Mouse (Mus musculus) heart, embryonic 15.5 days (tissue): ENCODE data around the gene Hoxb8. TPM values are rescaled to one million over a fixed set of nuclear protein-coding genes. Genes with fewer than 3 reads are reported as not detected.

Experiments
- ATAC-seq: fragments of 200-750 bp; cut with Nextera tagmentation; replicated peaks from 2 replicates; pipeline ENCODE4 v1.8.0; 2017; ENCODE audit warnings: low read depth, moderate TSS enrichment; ENCODE audit not compliant: insufficient number of reproducible peaks, insufficient read depth, low FRiP score
- H3K27ac ChIP-seq: fragments of 300-500 bp; sonication (generic); 2 replicates; pipeline ENCODE4 v1.5.1; 2015; ENCODE audit warnings: mild to moderate bottlenecking, inconsistent platforms
- H3K27me3 ChIP-seq: fragments of 300-500 bp; sonication (generic); 2 replicates; pipeline ENCODE4 v1.6.1; 2015; ENCODE audit warnings: inconsistent platforms
- H3K36me3 ChIP-seq: fragments of 300-500 bp; sonication (generic); 2 replicates; pipeline ENCODE4 v1.6.1; 2015; ENCODE audit warnings: mild to moderate bottlenecking, inconsistent platforms
- H3K4me1 ChIP-seq: fragments of 300-500 bp; sonication (generic); replicated peaks from 2 replicates; pipeline ENCODE4 v1.6.1; 2015; ENCODE audit warnings: inconsistent platforms
- H3K4me2 ChIP-seq: fragments of 300-500 bp; sonication (generic); 2 replicates; pipeline ENCODE4 v1.6.1; 2015; ENCODE audit warnings: inconsistent platforms, mild to moderate bottlenecking, moderate library complexity
- H3K4me3 ChIP-seq: fragments of 300-500 bp; sonication (generic); 2 replicates; pipeline ENCODE4 v1.5.1; 2015; ENCODE audit warnings: mild to moderate bottlenecking, inconsistent platforms
- H3K9ac ChIP-seq: fragments of 300-500 bp; sonication (generic); 2 replicates; pipeline ENCODE4 v1.6.1; 2015; ENCODE audit warnings: mild to moderate bottlenecking, inconsistent platforms
- H3K9me3 ChIP-seq: fragments of 300-500 bp; sonication (generic); replicated peaks from 2 replicates; pipeline ENCODE4 v1.6.1; 2016; ENCODE audit warnings: inconsistent platforms
- WGBS: fragments of 180-500 bp; shearing (Covaris S2); methylation state at CpG from one replicate; pipeline ENCODE4 v1.1.7; 2015; ENCODE audit warnings: mixed read lengths; 5-methylcytosine and 5-hydroxymethylcytosine counted together
- polyA plus RNA-seq: library from polyadenylated mRNA; unstranded; fragments of >200 nt; fragmentation: Nextera tagmentation; extraction: Ambion mirVana; gene quantifications from 2 replicates; pipeline ENCODE4 v1.2.1, GENCODE M21; 2015

Gene Hoxb8
- polyA plus RNA-seq, 1 experiment from 2014 or later, result not detected

GRCm38 (mm10) chr11:96259038-96259437 lies 22.7 kb upstream of the Hoxb8 start:
- 6% methylated on average over 2 of the region's 2 CpGs for WGBS
- H3K36me3 ChIP-seq, result no peaks in the 10 kb centered on the region
- H3K9ac ChIP-seq, result no peak overlapping the region
- no peak overlapping the region for H3K27ac ChIP-seq
- no peak for ATAC-seq
- 0 out of 2 replicates have a peak, but pooled peaks cover 3% of the 10 kb centered on the region for H3K4me1 ChIP-seq
- H3K27me3 ChIP-seq, result peaks cover 98% of the 10 kb centered on the region
- no peak overlapping the region for H3K4me2 ChIP-seq
- no peaks in the 10 kb centered on the region for H3K9me3 ChIP-seq
- no peak overlapping the region for H3K4me3 ChIP-seq

- no peaks in the 10 kb centered on the region for H3K36me3 ChIP-seq
- ATAC-seq, result no peak
- H3K4me2 ChIP-seq, result no peak overlapping the region
- no peak overlapping the region for H3K9ac ChIP-seq
- 0 out of 2 replicates have a peak, but pooled peaks cover 3% of the 10 kb centered on the region for H3K4me1 ChIP-seq
- H3K9me3 ChIP-seq, result no peaks in the 10 kb centered on the region
- no peak overlapping the region for H3K27ac ChIP-seq
- WGBS, result 14% methylated on average over 1 of the region's 1 CpGs
- peaks cover 98% of the 10 kb centered on the region for H3K27me3 ChIP-seq
- no peak overlapping the region for H3K4me3 ChIP-seq
Measured at GRCm38 (mm10) chr11:96259511-96259910, 22.2 kb upstream of the Hoxb8 start.

GRCm38 (mm10) chr11:96260310-96260970 lies 21.3 kb upstream of the Hoxb8 start:
- ATAC-seq, result no peak
- H3K27ac ChIP-seq, result no peak overlapping the region
- H3K27me3 ChIP-seq, result peaks cover 98% of the 10 kb centered on the region
- H3K4me1 ChIP-seq, result 0 out of 2 replicates have a peak, but pooled peaks cover 3% of the 10 kb centered on the region
- WGBS, result 4% methylated on average over 23 of the region's 23 CpGs
- H3K9me3 ChIP-seq, result no peaks in the 10 kb centered on the region
- H3K9ac ChIP-seq, result no peak overlapping the region
- H3K36me3 ChIP-seq, result no peaks in the 10 kb centered on the region
- no peak overlapping the region for H3K4me3 ChIP-seq
- no peak overlapping the region for H3K4me2 ChIP-seq

- H3K4me3 ChIP-seq, result no peak overlapping the region
- 3% methylated on average over 24 of the region's 24 CpGs for WGBS
- peaks cover 98% of the 10 kb centered on the region for H3K27me3 ChIP-seq
- no peaks in the 10 kb centered on the region for H3K36me3 ChIP-seq
- no peak overlapping the region for H3K9ac ChIP-seq
- no peak overlapping the region for H3K4me2 ChIP-seq
- ATAC-seq, result 0 out of 2 replicates have a peak, but pooled peaks have one; percentile 27
- no peaks in the 10 kb centered on the region for H3K9me3 ChIP-seq
- no peak overlapping the region for H3K27ac ChIP-seq
- H3K4me1 ChIP-seq, result 0 out of 2 replicates have a peak, but pooled peaks cover 3% of the 10 kb centered on the region
Measured at GRCm38 (mm10) chr11:96261323-96261890, 20.3 kb upstream of the Hoxb8 start.

GRCm38 (mm10) chr11:96262262-96262830 lies 19.4 kb upstream of the Hoxb8 start:
- no peak for ATAC-seq
- no peak overlapping the region for H3K4me2 ChIP-seq
- H3K9ac ChIP-seq, result no peak overlapping the region
- no peak overlapping the region for H3K27ac ChIP-seq
- no peaks in the 10 kb centered on the region for H3K36me3 ChIP-seq
- H3K9me3 ChIP-seq, result no peaks in the 10 kb centered on the region
- 0 out of 2 replicates have a peak, but pooled peaks cover 3% of the 10 kb centered on the region for H3K4me1 ChIP-seq
- peaks cover 99% of the 10 kb centered on the region for H3K27me3 ChIP-seq
- H3K4me3 ChIP-seq, result no peak overlapping the region
- 9% methylated on average over 6 of the region's 6 CpGs for WGBS

- no peak for ATAC-seq
- Histone ChIP-seq H3K27ac (no peak overlapping the region), H3K4me3 (no peak overlapping the region), H3K4me2 (no peak overlapping the region), H3K9ac (no peak overlapping the region), H3K4me1 (0 out of 2 replicates have a peak, but pooled peaks cover 3% of the 10 kb centered on the region), H3K36me3 (no peaks in the 10 kb centered on the region), H3K27me3 (peaks cover 99% of the 10 kb centered on the region), H3K9me3 (no peaks in the 10 kb centered on the region)
- WGBS, result 3% methylated on average over 33 of the region's 33 CpGs
Measured at GRCm38 (mm10) chr11:96263636-96264389, 17.9 kb upstream of the Hoxb8 start.

- Histone ChIP-seq H3K9me3 (no peaks in the 10 kb centered on the region), H3K27me3 (peaks cover 99% of the 10 kb centered on the region), H3K4me3 (no peak overlapping the region), H3K4me1 (0 out of 2 replicates have a peak, but pooled peaks cover 3% of the 10 kb centered on the region), H3K36me3 (no peaks in the 10 kb centered on the region), H3K4me2 (no peak overlapping the region), H3K9ac (no peak overlapping the region), H3K27ac (no peak overlapping the region)
- no peak for ATAC-seq
- 10% methylated on average over 8 of the region's 8 CpGs for WGBS
Measured at GRCm38 (mm10) chr11:96264390-96265020, 17.2 kb upstream of the Hoxb8 start.

- 5% methylated on average over 7 of the region's 7 CpGs for WGBS
- H3K4me1 ChIP-seq, result peaks cover 9% of the 10 kb centered on the region
- no peaks in the 10 kb centered on the region for H3K9me3 ChIP-seq
- no peak overlapping the region for H3K4me3 ChIP-seq
- ATAC-seq, result no peak
- H3K9ac ChIP-seq, result no peak overlapping the region
- H3K27me3 ChIP-seq, result peaks cover 99% of the 10 kb centered on the region
- no peak overlapping the region for H3K27ac ChIP-seq
- H3K36me3 ChIP-seq, result no peaks in the 10 kb centered on the region
- no peak overlapping the region for H3K4me2 ChIP-seq
Measured at GRCm38 (mm10) chr11:96265954-96266353, 15.8 kb upstream of the Hoxb8 start.

- no peak overlapping the region for H3K4me3 ChIP-seq
- 20% methylated on average over 7 of the region's 7 CpGs for WGBS
- no peaks in the 10 kb centered on the region for H3K36me3 ChIP-seq
- peaks cover 19% of the 10 kb centered on the region for H3K4me1 ChIP-seq
- H3K27ac ChIP-seq, result no peak overlapping the region
- peaks cover 99% of the 10 kb centered on the region for H3K27me3 ChIP-seq
- H3K4me2 ChIP-seq, result no peak overlapping the region
- no peak for ATAC-seq
- no peak overlapping the region for H3K9ac ChIP-seq
- H3K9me3 ChIP-seq, result no peaks in the 10 kb centered on the region
Measured at GRCm38 (mm10) chr11:96267021-96267920, 14.4 kb upstream of the Hoxb8 start.

GRCm38 (mm10) chr11:96268031-96268745 lies 13.5 kb upstream of the Hoxb8 start:
- H3K4me2 ChIP-seq, result no peak overlapping the region
- WGBS, result 10% methylated on average over 1 of the region's 1 CpGs
- H3K9me3 ChIP-seq, result no peaks in the 10 kb centered on the region
- no peak overlapping the region for H3K27ac ChIP-seq
- no peak overlapping the region for H3K9ac ChIP-seq
- H3K4me1 ChIP-seq, result peaks cover 22% of the 10 kb centered on the region
- H3K36me3 ChIP-seq, result no peaks in the 10 kb centered on the region
- ATAC-seq, result no peak
- H3K27me3 ChIP-seq, result peaks cover 99% of the 10 kb centered on the region
- no peak overlapping the region for H3K4me3 ChIP-seq
